Mouse (Mus musculus): ENCODE measurements around the gene Cyb561d1.

DNA sequence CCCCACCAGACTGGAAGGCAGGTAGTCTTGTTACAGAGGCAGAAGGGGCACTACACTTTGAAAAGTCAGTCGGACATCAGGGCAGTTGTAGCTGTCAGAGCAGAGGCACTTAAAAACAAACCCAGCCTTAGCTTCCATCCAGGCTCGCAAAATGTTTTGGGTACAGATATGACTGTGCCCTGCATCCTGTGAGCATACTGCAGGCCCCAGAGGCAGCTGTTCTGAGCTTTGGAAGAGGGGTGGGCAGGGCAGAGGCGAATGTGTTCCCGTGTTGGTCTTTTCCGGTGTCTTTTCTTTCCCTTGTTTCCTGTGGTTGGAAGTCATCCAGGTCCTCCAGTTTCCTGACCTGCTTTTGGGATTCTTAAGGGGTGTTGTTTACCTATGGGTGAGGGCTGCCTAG lies 11.1 kb downstream of the Cyb561d1 start:
- TF ChIP-seq POLR2A (IDR thresholded peaks at IDR 0.05; ENCODE audit: borderline replicate concordance, extremely low read depth, insufficient read depth, insufficient read length, poor library complexity, severe bottlenecking) (no peak), CTCF (IDR thresholded peaks at IDR 0.05; ENCODE audit: borderline replicate concordance, extremely low read depth, insufficient read depth, insufficient read length) (no peak)

Data from brain, embryonic 14.5 days (tissue).